Mouse (Mus musculus): ENCODE data around the gene Gan.

- no peak for TF ChIP-seq CTCF (IDR thresholded peaks at IDR 0.05; ENCODE audit: low read depth)
- no peak for TF ChIP-seq EP300 (IDR thresholded peaks at IDR 0.05; ENCODE audit: low read depth)
Measured at GRCm38 (mm10) chr8:117265079-117265478, 107.1 kb downstream of the Gan start.
